Mouse (Mus musculus) common myeloid progenitor, adult 5-6 weeks (primary cell): Measurements from ENCODE around the gene AL732309.1. TPM values are rescaled to one million over a fixed set of nuclear protein-coding genes. Genes with fewer than 3 reads are reported as not detected.
A peak's percentile ranks its signal among the peaks of the same experiment; 100 is the strongest.

Experiments
- ATAC-seq: replicated peaks from 2 replicates; pipeline ENCODE4 v1.8.0; 2016; ENCODE audit warnings: low read depth, mild to moderate bottlenecking, moderate TSS enrichment, inconsistent platforms; ENCODE audit not compliant: poor library complexity, severe bottlenecking
- total RNA-seq: library from RNA; stranded (forward); fragments of 200-1000, 187-1606 nt; gene quantifications from 2 replicates; pipeline ENCODE4 v1.2.3, GENCODE M21; 2017

AL732309.1 gene
- total RNA-seq, 1 experiment from 2014 or later: 0.50 TPM

DNA sequence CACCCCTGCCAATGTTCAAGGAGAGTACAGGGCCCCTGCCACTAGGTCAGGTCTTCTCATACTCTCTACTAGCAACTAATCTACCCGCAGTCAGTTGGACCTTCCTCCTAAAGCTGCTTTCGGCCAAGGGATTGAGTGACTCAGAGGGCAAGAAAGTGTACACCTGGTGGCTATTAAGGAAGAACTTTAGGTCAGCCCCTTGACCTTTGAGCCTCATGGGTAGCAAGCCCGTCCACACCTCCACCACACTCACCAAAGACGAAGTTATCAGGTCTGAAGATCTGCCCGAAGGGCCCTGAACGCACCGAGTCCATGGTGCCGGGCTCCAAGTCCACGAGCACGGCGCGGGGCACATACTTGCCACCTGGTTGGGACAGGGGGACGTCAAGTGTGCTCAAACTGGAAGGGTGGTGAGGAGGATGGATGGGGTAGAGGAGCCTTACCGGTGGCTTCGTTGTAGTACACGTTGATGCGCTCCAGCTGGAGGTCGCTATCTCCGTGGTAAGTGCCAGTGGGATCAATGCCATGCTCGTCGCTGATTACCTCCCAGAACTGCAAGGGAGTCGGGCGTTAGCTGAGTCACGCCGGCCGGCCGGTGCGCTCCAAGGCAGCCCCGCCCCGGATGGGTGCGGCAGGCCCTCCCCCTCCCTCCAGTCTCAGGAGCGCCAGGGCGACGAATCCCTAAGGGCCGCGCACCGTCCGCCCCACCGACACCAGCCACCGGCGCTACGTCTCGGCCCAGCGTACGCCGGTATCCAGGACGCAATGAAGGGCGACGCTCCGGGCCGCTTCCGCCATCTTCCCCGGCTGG lies 22.8 kb downstream of the AL732309.1 start:
- ATAC-seq: peak; percentile 30

DNA sequence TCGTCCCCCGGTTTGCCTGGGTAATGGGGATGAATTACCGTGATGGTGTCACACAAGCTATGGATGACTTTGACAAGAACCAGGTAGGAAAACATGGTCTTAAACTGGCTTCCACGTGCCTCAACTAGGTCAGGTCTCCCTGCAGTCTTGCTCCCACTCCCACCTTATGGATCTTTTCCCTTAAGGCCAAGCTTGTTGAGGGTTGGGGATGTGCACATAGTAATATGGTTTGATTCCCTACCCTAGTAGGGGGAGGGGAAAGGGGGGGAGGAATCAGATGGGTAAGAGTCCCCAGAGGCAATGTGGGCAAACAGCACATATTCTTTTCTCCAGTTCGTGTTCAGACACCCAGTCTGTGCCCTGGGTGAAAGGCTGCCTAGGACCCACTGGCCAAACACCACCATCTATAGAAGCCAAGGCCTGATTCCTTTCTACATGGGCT lies 25.3 kb downstream of the AL732309.1 start:
- ATAC-seq: no peak

DNA sequence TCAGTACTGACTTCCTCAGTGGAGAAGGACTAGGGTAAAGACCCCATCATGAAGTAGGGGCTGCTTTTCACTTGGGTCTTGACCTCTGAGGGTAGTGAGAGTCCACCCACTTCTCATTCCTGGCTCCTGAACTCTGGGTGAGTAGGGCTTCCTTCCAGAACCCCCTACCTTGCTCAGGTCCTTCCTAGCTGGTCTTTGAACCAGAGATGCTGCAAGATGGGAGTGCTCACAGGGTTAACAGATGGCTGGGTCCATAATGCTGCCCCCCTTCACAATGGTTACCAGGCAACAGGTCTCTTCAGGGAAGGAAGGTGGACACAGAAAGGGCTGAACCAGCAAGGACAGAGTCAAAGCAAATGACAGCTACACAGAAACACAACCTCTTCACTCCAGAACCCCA lies 28.2 kb downstream of the AL732309.1 start, which contains the start of gene Fam166a:
Fam166a (plus strand) TSS at position 301 of the 400 bp plus-strand sequence.
- ATAC-seq: no peak

DNA sequence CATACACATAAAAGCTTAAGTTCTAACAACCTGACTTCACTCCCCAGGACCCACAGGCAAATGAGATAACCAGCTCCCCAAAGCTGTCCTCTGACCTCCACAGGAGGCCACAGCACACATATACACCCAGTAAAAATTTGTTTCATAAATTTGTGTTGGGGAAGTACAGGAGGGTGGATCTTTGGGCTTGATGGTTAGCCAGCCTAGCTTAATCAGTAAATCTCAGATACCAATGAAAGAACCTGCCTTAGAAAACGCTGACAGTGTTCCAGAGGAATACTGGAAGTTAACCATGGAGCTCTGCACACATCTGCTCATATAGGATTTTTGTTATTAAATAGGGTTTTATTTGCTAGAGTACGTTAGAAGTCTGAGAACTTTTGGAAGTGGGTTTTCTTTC lies 29.0 kb downstream of the AL732309.1 start:
- no peak for ATAC-seq

DNA sequence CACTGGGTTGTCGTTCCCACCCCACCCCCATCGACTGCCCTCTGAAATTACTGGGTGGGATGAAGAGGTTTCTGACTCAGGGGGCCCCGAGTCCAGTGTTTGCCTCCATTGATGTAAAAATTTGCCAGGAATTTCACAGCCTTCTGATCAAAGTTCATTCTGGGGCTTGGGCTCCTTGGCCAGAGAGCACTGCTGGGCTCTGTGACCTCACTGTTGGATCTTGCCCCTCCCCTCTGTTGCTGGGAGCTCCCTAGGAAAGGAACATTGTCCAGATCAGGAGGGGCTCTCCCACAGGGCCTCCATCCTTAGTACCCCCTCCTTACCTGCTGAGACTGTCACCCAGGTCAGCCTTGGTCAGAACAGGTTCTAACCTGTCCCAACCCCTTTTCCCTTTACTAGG lies 32.2 kb downstream of the AL732309.1 start, which contains the start of gene Stpg3:
Stpg3 (minus strand) TSS at position 194 of the 400 bp plus-strand sequence.
- no peak for ATAC-seq

DNA sequence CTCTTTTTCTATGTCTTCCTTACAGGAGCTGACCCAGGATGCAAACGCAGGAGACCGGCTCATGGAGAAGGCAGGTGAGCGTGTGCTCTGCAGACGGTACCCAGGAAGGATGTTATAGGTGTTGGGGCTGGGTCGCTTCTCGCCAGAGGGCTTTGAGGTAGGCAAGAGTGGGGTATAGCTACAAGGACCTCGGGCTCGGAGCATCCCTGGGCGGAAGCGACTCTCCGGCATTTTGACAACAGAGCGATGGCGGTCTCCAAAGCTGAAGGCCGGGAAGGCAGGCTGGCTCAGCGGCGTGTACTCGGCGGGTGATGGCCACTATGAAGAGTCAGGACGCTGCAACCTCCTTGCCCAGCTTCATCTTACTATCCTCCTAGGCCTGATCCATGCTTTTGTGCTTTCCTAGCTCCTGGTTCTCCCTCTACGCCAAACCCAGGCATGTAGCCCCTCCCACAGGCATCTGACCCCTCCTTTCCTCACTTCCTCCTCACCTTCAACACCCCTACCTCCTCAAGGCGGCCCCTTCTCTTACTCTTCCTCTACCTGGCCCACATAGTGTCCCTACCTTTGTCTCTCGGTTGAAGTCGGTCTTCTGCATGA lies 33.3 kb downstream of the AL732309.1 start:
- ATAC-seq: no peak

DNA sequence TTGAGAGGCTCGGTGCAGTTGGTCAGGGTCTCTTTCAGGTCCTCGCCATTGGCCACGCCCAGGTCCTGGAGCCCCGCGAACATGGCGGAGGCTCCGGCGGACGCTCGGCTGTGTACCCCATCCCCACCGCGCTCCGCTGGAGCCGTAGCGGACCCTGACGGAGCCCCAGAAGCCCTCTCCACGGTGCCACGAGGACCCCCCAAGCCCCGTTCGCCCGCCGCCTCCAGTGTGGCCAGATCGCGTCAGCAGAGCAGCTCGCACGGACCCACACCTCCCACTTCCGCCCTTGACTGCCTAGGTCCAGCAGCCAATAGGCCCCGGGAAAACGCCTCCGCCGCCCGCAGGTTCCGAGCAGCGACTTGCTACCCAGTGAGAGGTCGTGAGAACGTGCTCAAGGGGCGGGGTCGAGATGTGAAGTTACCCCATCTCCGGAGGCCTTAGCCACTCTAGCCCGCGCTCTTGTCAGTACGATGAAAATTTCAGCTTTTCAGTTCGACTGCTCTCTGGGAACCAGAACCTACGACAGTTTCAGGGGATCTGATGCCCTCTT lies 35.5 kb downstream of the AL732309.1 start, which contains the start of gene Nelfb:
Nelfb (minus strand) TSS at position 369 of the 550 bp plus-strand sequence.
- peak; percentile 96 for ATAC-seq

DNA sequence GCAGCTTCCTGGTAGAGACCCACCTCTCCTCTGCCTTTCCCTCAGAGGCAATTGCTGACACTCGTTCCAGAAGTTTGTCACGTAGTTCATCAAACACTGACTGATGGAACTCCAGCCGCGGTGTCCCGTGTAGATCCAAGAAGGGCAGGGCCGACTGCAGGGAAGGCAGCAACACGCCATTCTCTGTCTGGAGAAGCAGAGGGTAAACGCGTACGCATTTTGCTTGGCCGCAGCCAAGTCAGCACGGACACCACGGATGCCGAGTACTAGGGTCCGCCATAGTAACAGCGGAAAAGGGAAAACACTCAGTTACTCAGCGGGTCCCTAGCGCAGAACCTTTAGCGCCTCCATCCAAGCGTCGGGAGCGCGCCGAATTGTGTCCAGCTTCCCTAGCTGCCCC lies 36.0 kb downstream of the AL732309.1 start:
- ATAC-seq: no peak

DNA sequence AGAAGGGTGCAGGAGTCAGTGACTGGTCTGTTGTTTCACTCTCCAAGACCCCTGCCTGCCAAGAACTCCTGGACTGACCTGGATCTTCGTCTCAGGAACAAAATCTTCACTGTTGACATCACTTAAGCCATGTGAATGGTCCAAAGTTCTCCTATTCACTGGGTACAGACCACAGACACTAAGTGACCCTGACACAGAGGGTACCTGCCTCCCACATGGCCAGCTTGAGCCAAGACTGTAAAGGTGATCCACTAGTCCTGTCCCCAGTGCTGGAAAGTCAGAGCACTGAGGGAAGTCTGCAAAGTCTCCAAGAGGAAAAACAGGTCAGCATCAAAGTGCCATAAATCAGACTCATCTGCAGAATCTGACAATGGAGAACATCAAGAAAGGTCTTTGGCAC lies 39.1 kb downstream of the AL732309.1 start:
- ATAC-seq: no peak

DNA sequence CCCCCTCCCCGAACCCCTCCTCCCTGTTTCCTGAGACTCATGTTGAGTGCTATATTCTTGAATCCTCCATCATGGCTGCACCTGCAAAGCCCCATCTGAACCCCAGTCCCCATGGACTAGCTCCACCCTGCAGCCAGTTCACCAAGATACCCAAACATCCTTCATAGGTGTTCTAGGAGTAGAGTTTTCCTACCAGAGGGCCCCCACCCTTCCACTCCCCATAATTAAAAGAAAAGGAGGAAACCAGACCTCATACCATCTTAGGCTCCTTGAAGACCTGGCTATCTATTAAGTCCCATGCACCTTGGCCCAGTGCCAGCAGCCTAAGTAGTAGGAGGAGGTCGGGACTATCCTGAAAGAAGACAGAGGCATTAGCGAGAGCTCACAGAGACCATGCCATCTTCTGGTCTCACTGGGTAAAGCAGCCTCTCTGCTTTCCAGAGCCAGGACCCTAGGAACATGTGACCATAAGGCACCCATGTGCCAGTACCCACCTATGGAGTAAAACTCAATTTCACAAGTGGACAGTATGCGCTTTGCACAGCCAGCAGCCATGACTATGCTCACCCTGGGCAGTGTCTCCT lies 42.9 kb downstream of the AL732309.1 start:
- peak; percentile 73; the same call in 1 of the 2 replicates for ATAC-seq

DNA sequence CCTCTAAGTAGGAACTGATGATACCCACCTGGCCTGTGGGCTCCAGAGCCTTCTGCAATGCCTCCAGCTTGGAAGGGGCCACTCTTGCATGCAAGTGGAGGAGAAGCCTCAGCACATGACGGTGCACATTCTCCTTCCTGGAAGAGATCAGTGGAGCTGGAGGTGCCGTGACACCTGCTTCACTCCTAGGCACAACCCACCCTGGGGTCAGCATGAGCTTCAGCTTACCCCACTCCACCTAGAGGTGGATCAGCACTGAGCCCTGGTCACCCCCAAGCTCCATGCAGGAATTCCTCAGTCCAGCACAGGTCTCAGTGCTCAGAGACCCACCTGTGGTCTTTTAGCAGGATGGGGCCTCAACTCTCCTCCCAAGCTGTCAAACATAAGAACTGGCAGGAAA lies 46.0 kb downstream of the AL732309.1 start:
- no peak for ATAC-seq

DNA sequence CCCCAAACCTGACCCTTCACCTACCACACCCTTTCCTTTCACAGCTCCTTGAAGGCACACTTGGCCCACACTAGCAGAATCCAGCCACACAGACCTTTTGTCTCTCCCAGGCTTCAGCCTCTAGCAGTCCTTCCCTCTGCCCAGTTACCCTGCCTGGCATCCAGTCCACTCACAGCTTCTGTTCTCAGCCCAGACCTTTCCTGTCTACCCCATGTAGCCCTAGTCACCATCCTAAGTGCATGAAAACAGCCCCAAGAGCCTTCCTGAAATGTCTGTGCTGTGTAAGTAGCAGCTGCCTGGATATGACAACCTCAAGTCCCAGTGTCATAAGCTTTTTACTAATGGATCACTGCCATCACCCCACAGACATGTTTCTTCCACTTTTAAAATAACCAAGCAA lies 48.7 kb downstream of the AL732309.1 start:
- no peak for ATAC-seq

DNA sequence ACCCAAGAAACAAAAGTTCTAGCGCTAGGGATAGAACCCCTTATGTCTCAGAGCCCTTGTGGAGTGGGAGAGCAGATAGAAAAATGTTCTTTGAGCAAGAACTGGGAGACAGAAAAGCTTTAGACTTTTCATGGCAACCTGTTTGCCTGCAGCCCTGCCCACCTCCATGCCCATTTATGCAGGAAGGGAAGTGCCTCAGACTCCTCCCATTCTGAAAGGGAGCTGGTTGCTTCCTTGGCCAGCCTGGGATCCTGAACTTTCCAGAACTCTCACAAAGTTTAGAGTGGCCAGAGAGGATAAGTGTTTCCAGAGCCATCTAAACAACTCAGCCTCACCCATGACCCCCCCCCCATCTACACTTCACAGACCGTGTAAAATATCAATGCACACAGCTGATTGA lies 49.5 kb downstream of the AL732309.1 start:
- ATAC-seq: no peak

DNA sequence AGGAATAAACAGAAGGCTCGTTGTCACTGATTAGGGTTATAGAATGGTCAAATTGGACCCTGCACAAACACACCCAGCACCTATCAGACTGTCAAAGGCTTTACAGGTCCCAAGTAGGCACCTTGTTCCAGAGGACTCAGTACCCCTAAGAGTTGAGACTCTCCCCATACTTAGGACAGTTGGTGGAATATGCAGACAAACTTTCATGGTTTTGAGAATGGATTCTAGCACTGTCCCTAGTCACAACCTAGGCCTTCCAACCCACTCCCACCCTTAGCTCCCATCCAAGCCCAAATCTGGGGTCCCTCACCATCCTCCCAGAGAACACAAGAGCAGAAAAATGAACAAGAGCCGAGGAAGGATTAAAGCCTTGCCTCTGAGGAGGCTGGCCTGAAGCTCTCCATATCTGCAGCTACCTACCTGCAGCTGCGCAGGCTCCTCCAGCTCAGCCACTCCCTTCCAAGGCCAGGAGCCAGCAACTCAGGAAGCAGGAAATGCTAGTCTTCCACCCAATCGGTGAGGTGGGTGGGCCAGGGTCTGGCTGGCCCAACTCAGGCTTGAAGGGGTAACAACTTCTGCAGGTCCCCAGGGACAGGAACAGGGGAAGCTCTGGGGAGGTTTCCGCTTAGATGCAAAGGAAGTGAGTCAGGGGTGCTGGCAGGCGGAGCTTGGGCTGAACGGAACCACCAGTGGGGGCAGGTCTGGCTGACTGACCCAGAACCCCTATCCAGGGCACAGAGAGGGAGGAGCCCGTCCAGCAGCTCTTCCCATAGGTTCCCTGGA lies 50.3 kb downstream of the AL732309.1 start, which contains the start of gene Tor4a:
Tor4a (minus strand) TSS at position 715 of the 783 bp plus-strand sequence.
- peak; percentile 67 for ATAC-seq

DNA sequence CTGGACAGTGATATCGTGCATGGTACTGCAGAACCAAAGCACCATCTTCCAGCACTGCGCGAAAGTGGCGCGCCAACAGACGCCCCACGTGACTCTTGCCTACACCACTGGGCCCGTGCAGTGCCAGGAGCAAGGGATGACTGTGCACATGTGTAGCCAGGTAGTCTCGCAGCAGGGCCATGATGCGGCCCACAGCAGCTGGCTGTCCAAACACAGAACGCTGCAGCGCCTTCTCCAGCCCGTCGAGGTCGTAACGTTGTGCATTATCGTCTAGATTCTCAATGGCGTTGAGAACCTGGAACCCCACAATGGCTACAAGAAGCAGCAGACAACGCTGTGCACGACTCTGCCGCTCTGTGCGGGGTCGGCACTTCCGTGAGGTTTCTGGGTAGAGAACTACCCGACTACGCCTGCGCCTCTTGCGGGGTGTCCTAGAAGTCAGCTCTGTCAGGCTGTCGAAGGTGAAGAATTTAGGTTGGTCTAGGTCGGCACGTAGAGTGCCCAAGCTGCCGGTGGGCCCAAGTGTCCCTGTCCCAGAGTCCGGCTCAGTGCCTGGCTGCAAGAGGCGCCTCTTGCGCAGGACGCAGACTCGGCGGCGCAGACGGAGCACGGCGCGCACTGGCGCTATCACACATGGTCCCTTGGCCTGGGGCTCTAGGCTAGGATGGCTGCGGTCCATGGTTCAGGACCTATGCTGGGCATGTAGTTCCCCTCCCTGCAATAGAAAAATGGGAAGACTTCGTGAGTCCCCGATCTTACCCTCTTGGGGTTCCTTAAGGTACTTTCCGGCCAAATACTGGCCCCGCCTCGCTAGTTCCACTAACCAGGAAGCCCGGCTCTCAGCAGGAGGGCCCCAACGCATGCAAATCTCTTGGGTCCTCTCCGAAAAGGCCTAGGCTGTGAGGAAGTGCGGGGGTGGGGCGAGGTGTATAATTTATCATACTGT lies 51.2 kb downstream of the AL732309.1 start:
- ATAC-seq: peak; percentile 9; the same call in 1 of the 2 replicates
